Mouse (Mus musculus) forebrain, embryonic 13.5 days (tissue): ENCODE results near the gene Pbx3. TPM values are rescaled to one million over a fixed set of nuclear protein-coding genes. Genes with fewer than 3 reads are reported as not detected.

Experiments
- ATAC-seq: fragments of 200-750 bp; cut with Nextera tagmentation; 2 replicates; pipeline ENCODE4 v1.8.0; 2017
- H3K27ac ChIP-seq: fragments of 300-500 bp; sonication (generic); 2 replicates; pipeline ENCODE4 v1.5.1; 2015; ENCODE audit warnings: inconsistent platforms, mild to moderate bottlenecking, moderate library complexity
- H3K27me3 ChIP-seq: fragments of 300-500 bp; sonication (generic); 2 replicates; pipeline ENCODE4 v1.6.1; 2015; ENCODE audit warnings: mild to moderate bottlenecking, inconsistent platforms
- H3K36me3 ChIP-seq: fragments of 300-500 bp; sonication (generic); 2 replicates; pipeline ENCODE4 v1.6.1; 2015; ENCODE audit warnings: mild to moderate bottlenecking, inconsistent platforms; ENCODE audit not compliant: poor library complexity, severe bottlenecking
- H3K4me1 ChIP-seq: fragments of 300-500 bp; sonication (generic); 2 replicates; pipeline ENCODE4 v1.6.1; 2015; ENCODE audit warnings: inconsistent platforms
- H3K4me2 ChIP-seq: fragments of 300-500 bp; sonication (generic); 2 replicates; pipeline ENCODE4 v1.6.1; 2015; ENCODE audit warnings: inconsistent platforms, mild to moderate bottlenecking, moderate library complexity
- H3K4me3 ChIP-seq: fragments of 300-500 bp; sonication (generic); 2 replicates; pipeline ENCODE4 v1.5.1; 2015; ENCODE audit warnings: mild to moderate bottlenecking, inconsistent platforms
- H3K9ac ChIP-seq: fragments of 300-500 bp; sonication (generic); 2 replicates; pipeline ENCODE4 v1.6.1; 2015; ENCODE audit warnings: mild to moderate bottlenecking, inconsistent platforms
- H3K9me3 ChIP-seq: fragments of 300-500 bp; sonication (generic); replicated peaks from 2 replicates; pipeline ENCODE4 v1.6.1; 2016; ENCODE audit warnings: inconsistent platforms
- WGBS: fragments of 180-500 bp; shearing (Covaris S2); methylation state at CpG from one replicate; pipeline ENCODE4 v1.1.7; 2015; 5-methylcytosine and 5-hydroxymethylcytosine counted together
- polyA plus RNA-seq: library from polyadenylated mRNA; unstranded; fragments of >200 nt; fragmentation: Nextera tagmentation; extraction: Ambion mirVana; gene quantifications from 2 replicates; pipeline ENCODE4 v1.2.1, GENCODE M21; 2015

The Pbx3 gene
- polyA plus RNA-seq, 1 experiment from 2014 or later: 40.4 TPM

DNA sequence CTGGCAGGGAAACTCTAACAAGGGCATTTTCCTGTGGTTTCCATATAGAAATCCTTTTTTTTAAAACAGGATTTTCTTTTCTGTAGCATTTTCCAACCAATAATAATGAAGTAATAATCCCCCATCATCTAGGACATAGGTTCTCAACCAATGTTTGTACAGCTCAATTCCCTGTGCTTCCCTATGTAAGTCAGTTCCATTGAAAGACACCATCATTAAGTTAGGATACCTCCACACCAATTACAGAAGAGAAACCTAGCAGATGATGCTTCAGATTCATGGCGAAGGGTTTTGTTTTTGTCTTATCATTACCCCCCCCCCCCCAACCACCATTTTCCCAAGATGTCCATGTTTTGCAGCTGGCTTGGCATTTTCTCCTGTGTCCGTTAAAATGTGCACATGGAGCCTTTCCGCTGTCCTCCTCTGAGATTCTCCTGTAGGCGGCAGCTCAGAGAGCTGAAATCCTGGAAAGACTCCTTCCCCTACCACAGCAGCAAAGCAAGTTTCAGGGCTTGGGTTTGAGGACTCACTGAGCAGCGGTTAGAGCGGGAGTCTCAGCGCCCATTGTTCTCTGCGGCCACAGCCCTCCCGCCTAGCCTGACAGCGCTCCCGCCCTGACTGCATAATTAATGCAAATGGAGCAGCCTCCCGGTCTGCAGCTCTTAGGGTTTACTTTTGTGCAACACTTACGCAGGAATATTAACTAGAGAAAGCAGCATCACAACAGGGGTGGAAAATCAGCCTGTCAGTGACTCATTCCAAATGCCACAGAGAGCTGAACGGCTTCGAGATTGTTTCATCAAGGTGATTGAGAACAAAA is 123.6 kb downstream of the Pbx3 start:
- peak overlapping the region; percentile 60 for H3K9ac ChIP-seq
- peaks cover 60% of the 10 kb centered on the region for H3K4me1 ChIP-seq
- H3K36me3 ChIP-seq: no peaks in the 10 kb centered on the region
- peak overlapping the region; percentile 82 for H3K27ac ChIP-seq
- ATAC-seq: peak; percentile 96
- peaks cover 15% of the 10 kb centered on the region; the same call in 1 of the 2 replicates for H3K27me3 ChIP-seq
- peak overlapping the region; percentile 76 for H3K4me2 ChIP-seq
- under 1% methylated on average over 15 of the region's 15 CpGs for WGBS
- peak overlapping the region; percentile 42 for H3K4me3 ChIP-seq
- H3K9me3 ChIP-seq: no peaks in the 10 kb centered on the region

DNA sequence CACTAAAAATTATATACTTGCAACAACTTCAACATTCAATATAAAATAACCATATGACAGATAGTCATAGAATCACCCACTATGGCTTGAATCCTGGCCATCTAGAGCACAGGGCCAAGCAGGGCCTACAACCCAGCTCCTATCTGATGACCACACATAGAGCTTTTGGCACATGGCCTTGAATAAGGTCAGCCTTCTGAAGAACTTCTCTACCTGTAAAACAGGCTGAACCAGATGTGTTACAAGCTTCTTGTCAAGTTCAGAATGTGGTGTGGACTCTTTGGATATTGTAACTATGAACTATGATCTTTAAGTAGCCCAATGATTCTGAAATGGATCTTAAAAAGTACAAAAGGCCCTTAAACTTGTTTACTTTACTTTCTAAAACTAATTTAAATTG is 132.1 kb downstream of the Pbx3 start:
- no peak overlapping the region for H3K4me3 ChIP-seq
- H3K27me3 ChIP-seq: peaks cover 6% of the 10 kb centered on the region; the same call in 1 of the 2 replicates
- no peak overlapping the region for H3K27ac ChIP-seq
- H3K4me1 ChIP-seq: peaks cover 31% of the 10 kb centered on the region
- no peaks in the 10 kb centered on the region for H3K36me3 ChIP-seq
- no peaks in the 10 kb centered on the region for H3K9me3 ChIP-seq
- H3K4me2 ChIP-seq: no peak overlapping the region
- no peak overlapping the region for H3K9ac ChIP-seq
- ATAC-seq: no peak

DNA sequence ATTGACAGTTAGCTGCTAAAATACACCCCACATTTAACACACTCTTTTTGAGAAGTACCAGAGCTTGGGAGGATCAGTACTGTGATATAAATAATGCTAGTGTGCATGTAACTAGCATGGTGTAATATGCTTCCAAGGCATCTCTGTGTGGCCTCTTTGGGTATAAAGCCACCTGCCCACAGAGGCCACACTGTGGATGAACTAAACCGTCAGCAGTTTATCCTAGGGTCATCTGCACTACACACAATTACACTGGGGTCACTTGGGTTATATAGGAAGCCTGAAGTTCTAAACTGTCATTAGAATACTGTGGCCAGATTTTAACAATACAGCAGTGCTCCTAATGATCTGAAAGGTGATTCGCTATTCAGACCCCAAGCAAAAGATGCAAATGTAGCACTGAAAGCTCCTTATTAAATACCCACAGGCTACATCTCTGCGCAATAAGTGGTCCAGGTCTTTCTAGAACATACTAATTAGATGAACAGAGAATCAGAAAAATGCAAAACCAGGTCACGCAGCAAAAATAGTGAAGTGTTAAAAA is 133.6 kb downstream of the Pbx3 start:
- Histone ChIP-seq H3K27ac (peak overlapping the region; percentile 7; the same call in 1 of the 2 replicates), H3K9ac (no peak overlapping the region), H3K4me3 (no peak overlapping the region), H3K9me3 (no peaks in the 10 kb centered on the region), H3K4me1 (peaks cover 41% of the 10 kb centered on the region), H3K36me3 (no peaks in the 10 kb centered on the region), H3K27me3 (peaks cover 9% of the 10 kb centered on the region; the same call in 1 of the 2 replicates), H3K4me2 (no peak overlapping the region)
- WGBS: 13% methylated on average over 4 of the region's 4 CpGs
- ATAC-seq: no peak

DNA sequence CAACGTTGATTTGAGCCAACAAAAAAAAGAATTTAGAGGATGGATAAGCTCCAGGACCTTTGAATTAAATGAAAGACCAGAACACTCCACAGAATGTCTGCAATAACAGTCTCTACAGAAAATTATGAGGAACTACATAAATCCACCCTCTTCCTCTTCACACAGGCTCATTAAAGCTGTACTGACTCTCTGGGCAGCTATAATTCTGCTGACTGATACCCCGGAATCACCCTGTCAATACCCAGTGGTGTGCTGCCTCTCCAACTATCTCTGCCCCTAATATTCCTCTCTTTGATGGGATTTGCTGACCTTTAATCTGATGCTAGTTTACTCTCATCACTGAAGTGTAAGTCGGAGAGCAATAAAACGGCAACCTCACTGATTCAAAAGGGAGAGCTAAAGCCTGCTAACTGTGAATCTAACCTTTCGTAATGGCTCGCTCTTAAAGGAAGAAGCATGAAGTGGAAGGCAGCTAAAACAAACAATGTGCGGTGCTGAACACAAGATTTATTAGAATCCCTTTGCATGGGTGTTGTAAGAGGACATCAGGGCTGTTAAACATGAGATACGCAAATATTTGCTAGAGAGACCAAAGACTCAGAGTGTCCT is 137.4 kb downstream of the Pbx3 start:
- ATAC-seq: no peak
- no peak overlapping the region for H3K27ac ChIP-seq
- H3K4me1 ChIP-seq: peaks cover 61% of the 10 kb centered on the region
- WGBS: 38% methylated on average over 8 of the region's 8 CpGs
- no peak overlapping the region for H3K9ac ChIP-seq
- H3K36me3 ChIP-seq: no peaks in the 10 kb centered on the region
- H3K4me2 ChIP-seq: no peak overlapping the region
- peaks cover 13% of the 10 kb centered on the region; the same call in 1 of the 2 replicates for H3K27me3 ChIP-seq
- H3K4me3 ChIP-seq: no peak overlapping the region
- no peaks in the 10 kb centered on the region for H3K9me3 ChIP-seq

DNA sequence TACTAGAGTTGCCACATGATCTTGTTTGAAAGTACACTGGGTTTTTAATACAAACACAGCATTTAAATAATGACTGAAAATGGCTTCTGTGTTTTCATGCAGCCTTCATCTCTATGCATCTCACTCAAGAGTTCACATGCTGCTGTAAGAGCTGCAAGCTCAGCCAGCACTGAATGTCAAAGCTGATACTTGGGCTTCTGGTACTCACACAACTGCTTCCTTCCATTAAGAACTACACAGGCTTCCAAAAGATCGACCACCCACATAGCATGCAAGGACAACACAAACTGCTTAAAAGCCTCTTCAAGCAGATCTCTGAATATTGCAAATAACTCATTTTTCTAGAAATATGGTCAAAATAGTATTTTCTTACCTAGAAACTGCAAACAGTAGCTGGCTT is 138.7 kb downstream of the Pbx3 start:
- no peak for ATAC-seq
- 36% methylated on average over 1 of the region's 1 CpGs for WGBS
- Histone ChIP-seq H3K27me3 (peaks cover 11% of the 10 kb centered on the region; the same call in 1 of the 2 replicates), H3K9me3 (no peaks in the 10 kb centered on the region), H3K9ac (no peak overlapping the region), H3K4me1 (peaks cover 66% of the 10 kb centered on the region), H3K4me3 (no peak overlapping the region), H3K36me3 (no peaks in the 10 kb centered on the region), H3K27ac (no peak overlapping the region; the same call in 1 of the 2 replicates), H3K4me2 (no peak overlapping the region)

DNA sequence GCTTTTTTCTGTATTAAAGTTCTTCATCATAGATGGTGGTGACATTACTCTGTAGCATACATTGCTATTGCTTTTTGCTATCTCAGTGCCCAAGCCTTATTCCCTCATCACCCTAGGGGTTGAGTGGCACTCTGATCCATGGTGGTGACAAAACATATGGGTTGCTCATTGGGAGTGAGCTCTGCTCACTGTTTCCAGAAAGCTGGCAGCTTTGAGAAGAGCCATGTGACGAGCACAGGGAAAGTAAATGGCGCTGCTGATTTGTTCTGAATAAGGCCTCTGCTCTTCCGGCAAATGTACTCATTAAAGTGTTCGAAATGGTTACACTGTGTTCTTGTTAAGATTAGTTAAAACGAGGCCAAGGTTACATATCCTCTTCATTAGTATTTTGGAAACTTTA is 139.7 kb downstream of the Pbx3 start:
- H3K4me1 ChIP-seq: peaks cover 70% of the 10 kb centered on the region
- WGBS: 46% methylated on average over 5 of the region's 5 CpGs
- H3K9ac ChIP-seq: no peak overlapping the region
- H3K9me3 ChIP-seq: no peaks in the 10 kb centered on the region
- peaks cover 9% of the 10 kb centered on the region; the same call in 1 of the 2 replicates for H3K27me3 ChIP-seq
- H3K4me3 ChIP-seq: no peak overlapping the region
- H3K36me3 ChIP-seq: no peaks in the 10 kb centered on the region
- no peak overlapping the region for H3K27ac ChIP-seq
- H3K4me2 ChIP-seq: no peak overlapping the region
- no peak for ATAC-seq

DNA sequence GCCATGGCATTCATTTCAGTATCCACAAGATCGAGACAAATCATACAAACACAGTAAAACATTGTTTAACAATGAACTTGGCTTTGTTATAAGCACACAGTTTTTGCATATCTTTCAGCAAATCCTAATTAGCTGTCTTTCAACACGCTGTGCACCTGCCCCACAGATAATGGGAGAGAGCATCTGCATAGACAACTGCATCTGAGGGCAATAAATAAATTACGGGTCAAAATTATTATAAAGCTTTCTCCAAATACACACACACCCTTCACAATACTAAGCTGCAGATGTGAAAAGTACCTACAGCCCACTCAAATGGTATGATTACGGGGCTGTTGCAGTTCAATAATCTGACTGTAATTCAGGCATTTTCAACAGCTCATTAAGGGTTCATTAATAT is 145.3 kb downstream of the Pbx3 start:
- ATAC-seq: no peak
- Histone ChIP-seq H3K9ac (no peak overlapping the region), H3K4me3 (no peak overlapping the region), H3K27ac (no peak overlapping the region), H3K27me3 (peaks cover 25% of the 10 kb centered on the region), H3K4me2 (no peak overlapping the region), H3K9me3 (no peaks in the 10 kb centered on the region), H3K4me1 (peaks cover 62% of the 10 kb centered on the region), H3K36me3 (no peaks in the 10 kb centered on the region)
- WGBS: 35% methylated on average over 4 of the region's 4 CpGs

DNA sequence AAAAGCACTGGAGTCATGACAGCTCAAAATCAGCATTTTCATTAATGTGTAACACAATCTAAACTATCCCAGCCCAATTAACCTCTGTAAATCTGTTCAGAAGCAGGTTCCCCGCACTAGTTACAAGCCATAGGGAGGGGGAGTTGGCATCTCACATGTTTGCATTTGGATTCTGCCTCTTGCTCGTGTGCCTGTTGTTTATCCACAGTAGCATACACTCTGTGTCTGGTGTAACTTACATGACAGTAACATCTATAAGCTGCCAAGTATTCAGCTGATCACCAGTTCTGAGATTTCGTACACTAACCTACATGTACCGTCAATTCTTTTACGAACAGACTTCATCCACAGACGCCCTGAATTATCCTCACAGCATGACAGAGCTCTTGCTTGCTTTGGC is 147.5 kb downstream of the Pbx3 start:
- Histone ChIP-seq H3K36me3 (no peaks in the 10 kb centered on the region), H3K4me3 (no peak overlapping the region), H3K27ac (no peak overlapping the region), H3K9ac (no peak overlapping the region), H3K9me3 (no peaks in the 10 kb centered on the region), H3K4me1 (peaks cover 47% of the 10 kb centered on the region), H3K27me3 (peaks cover 25% of the 10 kb centered on the region), H3K4me2 (no peak overlapping the region)
- ATAC-seq: peak; percentile 75; the same call in 1 of the 2 replicates
- WGBS: 39% methylated on average over 6 of the region's 6 CpGs

DNA sequence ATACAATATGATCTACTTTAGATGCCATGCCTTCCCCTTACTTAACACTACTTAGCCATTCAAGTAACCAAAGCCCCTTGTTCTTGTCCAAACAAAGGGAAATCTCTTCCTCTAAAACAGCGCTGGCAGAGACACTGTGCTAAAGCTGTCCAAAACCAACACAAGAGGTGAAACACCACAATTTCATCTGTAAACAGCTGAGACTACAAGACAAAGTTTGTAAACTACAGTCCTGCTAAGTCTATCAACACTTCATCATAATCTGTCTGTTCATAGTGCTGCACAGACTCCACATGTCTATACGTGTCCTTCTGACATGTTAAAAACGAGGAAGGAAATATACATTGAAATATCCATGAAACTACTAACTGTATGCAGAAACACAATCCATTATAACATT is 151.5 kb downstream of the Pbx3 start:
- Histone ChIP-seq H3K36me3 (no peaks in the 10 kb centered on the region), H3K4me3 (no peak overlapping the region), H3K4me2 (no peak overlapping the region), H3K9me3 (no peaks in the 10 kb centered on the region), H3K9ac (no peak overlapping the region), H3K27ac (no peak overlapping the region), H3K4me1 (peaks cover 17% of the 10 kb centered on the region; the same call in 1 of the 2 replicates), H3K27me3 (peaks cover 27% of the 10 kb centered on the region)
- ATAC-seq: no peak
- 83% methylated on average over 3 of the region's 3 CpGs for WGBS

DNA sequence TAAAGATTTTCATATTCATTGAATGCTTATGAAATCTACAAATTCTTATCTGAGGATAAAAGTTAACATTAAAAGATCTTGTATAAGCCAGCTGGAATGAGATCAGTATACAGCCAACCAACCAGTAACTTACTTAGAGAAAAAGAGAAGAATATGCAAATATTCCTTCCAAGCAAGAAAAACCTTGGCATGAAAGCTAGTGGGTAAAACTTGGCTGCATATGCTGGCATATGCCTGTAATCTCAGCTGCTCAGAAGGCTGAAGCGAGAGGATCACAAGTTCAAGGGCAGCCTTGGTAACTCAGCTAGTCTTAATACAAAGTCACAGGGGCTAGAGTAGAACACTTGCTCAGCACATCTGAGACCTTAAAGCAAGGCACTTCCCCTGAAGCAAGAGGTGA is 153.8 kb downstream of the Pbx3 start:
- Histone ChIP-seq H3K27ac (no peak overlapping the region), H3K9me3 (no peaks in the 10 kb centered on the region), H3K4me2 (no peak overlapping the region), H3K27me3 (peaks cover 21% of the 10 kb centered on the region), H3K4me1 (0 out of 2 replicates have a peak, but pooled peaks cover 7% of the 10 kb centered on the region), H3K36me3 (no peaks in the 10 kb centered on the region), H3K9ac (no peak overlapping the region), H3K4me3 (no peak overlapping the region)
- WGBS: 87% methylated on average over 1 of the region's 1 CpGs
- no peak for ATAC-seq

DNA sequence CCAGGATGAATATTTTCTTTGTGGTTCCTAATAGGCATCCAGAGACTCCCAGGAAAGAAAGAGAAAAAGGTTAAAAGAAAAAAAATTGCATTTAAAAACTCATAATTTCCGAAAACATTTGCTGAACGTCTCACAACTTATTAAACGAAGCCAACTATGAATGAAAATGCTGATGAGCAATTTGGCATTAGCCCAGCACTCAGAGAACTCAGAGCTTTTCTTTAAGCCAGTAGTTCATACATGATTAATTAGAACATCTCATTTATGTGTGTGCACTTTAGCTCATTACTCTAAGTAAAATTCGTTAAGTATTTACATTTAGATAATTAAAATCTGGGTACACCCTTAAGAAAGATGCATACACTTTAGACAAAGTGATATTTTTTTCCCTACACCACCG is 155.3 kb downstream of the Pbx3 start:
- no peak overlapping the region for H3K9ac ChIP-seq
- WGBS: 27% methylated on average over 5 of the region's 5 CpGs
- ATAC-seq: no peak
- H3K4me1 ChIP-seq: 0 out of 2 replicates have a peak, but pooled peaks cover 5% of the 10 kb centered on the region
- H3K36me3 ChIP-seq: no peaks in the 10 kb centered on the region
- peaks cover 8% of the 10 kb centered on the region for H3K27me3 ChIP-seq
- no peak overlapping the region for H3K27ac ChIP-seq
- H3K4me2 ChIP-seq: no peak overlapping the region
- H3K4me3 ChIP-seq: no peak overlapping the region
- H3K9me3 ChIP-seq: no peaks in the 10 kb centered on the region

DNA sequence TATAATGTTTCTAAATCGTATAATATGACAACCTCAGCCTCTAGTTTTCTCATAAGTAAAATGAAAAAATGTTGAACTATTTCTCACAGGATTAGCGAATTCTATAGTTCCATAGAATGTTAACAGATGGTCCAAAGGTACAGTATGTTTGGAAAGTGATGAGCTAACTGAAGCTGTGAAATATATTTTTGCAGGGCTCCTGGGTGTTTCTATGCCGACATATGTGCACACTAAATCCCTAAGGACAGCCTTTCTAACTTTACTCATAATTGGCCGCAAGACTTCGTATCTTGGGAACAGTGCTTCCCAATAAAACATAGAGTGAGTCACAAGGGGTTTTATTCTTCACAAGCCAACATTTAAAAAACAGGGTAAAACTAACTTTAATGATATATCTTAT is 157.4 kb downstream of the Pbx3 start:
- ATAC-seq: no peak
- no peak overlapping the region for H3K4me2 ChIP-seq

More for the DNA sequence above, 157.4 kb downstream of the Pbx3 start:
- Histone ChIP-seq H3K9ac (no peak overlapping the region), H3K36me3 (no peaks in the 10 kb centered on the region), H3K9me3 (no peaks in the 10 kb centered on the region), H3K27me3 (peaks cover 5% of the 10 kb centered on the region; the same call in 1 of the 2 replicates), H3K4me1 (0 out of 2 replicates have a peak, but pooled peaks cover 5% of the 10 kb centered on the region), H3K27ac (no peak overlapping the region), H3K4me3 (no peak overlapping the region)
- WGBS: 82% methylated on average over 5 of the region's 5 CpGs
